Mouse (Mus musculus) C2C12 (cell line): ENCODE measurements around the gene Tnni1. TPM values are rescaled to one million over a fixed set of nuclear protein-coding genes. Genes with fewer than 3 reads are reported as not detected.
A peak's percentile ranks its signal among the peaks of the same experiment; 100 is the strongest.

Experiments
- H3K27me3 ChIP-seq: one replicate; pipeline ENCODE4 v1.6.1; 2011; ENCODE audit not compliant: control insufficient read depth, insufficient read depth, insufficient read length
- H3K36me3 ChIP-seq: one replicate; pipeline ENCODE4 v1.6.1; 2011; ENCODE audit not compliant: control insufficient read depth, insufficient read depth
- H3K4me3 ChIP-seq: one replicate; pipeline ENCODE4 v1.5.1; 2011; ENCODE audit warnings: mild to moderate bottlenecking, control low read depth; ENCODE audit not compliant: poor library complexity, insufficient read depth, severe bottlenecking
- H3K79me2 ChIP-seq: one replicate; pipeline ENCODE4 v1.6.1; 2011; ENCODE audit not compliant: control insufficient read depth, insufficient read depth
- H3K79me3 ChIP-seq: one replicate; pipeline ENCODE4 v1.6.1; 2011; ENCODE audit warnings: low read depth, control low read depth
- H3ac ChIP-seq: one replicate; pipeline ENCODE3; 2011; ENCODE audit warnings: low read depth; ENCODE audit not compliant: control insufficient read depth, insufficient read length
- CEBPB ChIP-seq: IDR thresholded peaks from one replicate; pipeline ENCODE4 v1.6.1; 2011; ENCODE audit warnings: low read depth, mild to moderate bottlenecking, control low read depth, moderate library complexity
- CTCF ChIP-seq: IDR thresholded peaks from one replicate; pipeline ENCODE4 v1.5.1; 2011; ENCODE audit not compliant: control insufficient read depth, insufficient read depth, insufficient read length
- FOSL1 ChIP-seq: IDR thresholded peaks from one replicate; pipeline ENCODE4 v1.8.0; 2011; ENCODE audit warnings: mild to moderate bottlenecking, low read length; ENCODE audit not compliant: poor library complexity, insufficient read depth, severe bottlenecking
- MAX ChIP-seq: IDR thresholded peaks from one replicate; pipeline ENCODE4 v1.6.1; 2011; ENCODE audit warnings: mild to moderate bottlenecking, control low read depth
- MYOD1 ChIP-seq: IDR thresholded peaks from one replicate; pipeline ENCODE4 v1.6.1; 2011; ENCODE audit warnings: low read depth; ENCODE audit not compliant: control insufficient read depth, insufficient read length
- MYOG ChIP-seq: IDR thresholded peaks from one replicate; pipeline ENCODE4 v1.6.1; 2011; ENCODE audit not compliant: control insufficient read depth, insufficient read length; ENCODE audit errors: extremely low read depth
- USF1 ChIP-seq: IDR thresholded peaks from one replicate; pipeline ENCODE4 v1.6.1; 2011; ENCODE audit warnings: low read depth, mild to moderate bottlenecking, control low read depth, moderate library complexity
- polyA plus RNA-seq: library from polyadenylated mRNA; unstranded; fragments of >200 nt; fragmentation: generic; extraction: Trizol; gene quantifications from one replicate; pipeline ENCODE4 v1.2.1, GENCODE M21; 2012; ENCODE audit warnings: missing spikeins

The Tnni1 gene
- polyA plus RNA-seq, 1 experiment: 44.6 TPM

- Histone ChIP-seq H3K79me3 (peaks cover 50% of the 10 kb centered on the region), H3K36me3 (peaks cover 41% of the 10 kb centered on the region), H3K4me3 (peak overlapping the region; percentile 28), H3K79me2 (peaks cover 94% of the 10 kb centered on the region), H3K27me3 (no peaks in the 10 kb centered on the region), H3ac (no peak overlapping the region)
- peak; percentile 66 for TF ChIP-seq CTCF
- TF ChIP-seq MAX: no peak
Measured at GRCm38 (mm10) chr1:135847139-135847562, 67.9 kb downstream of the Tnni1 start.

GRCm38 (mm10) chr1:135847611-135848351 lies 68.5 kb downstream of the Tnni1 start:
- peak overlapping the region; percentile 42 for H3ac ChIP-seq
- peaks cover 50% of the 10 kb centered on the region for H3K79me3 ChIP-seq
- TF ChIP-seq FOSL1 (no peak), CTCF (no peak), MYOG (no peak), MYOD1 (no peak), USF1 (no peak), MAX (no peak), CEBPB (no peak)
- peaks cover 92% of the 10 kb centered on the region for H3K79me2 ChIP-seq
- H3K36me3 ChIP-seq: peaks cover 45% of the 10 kb centered on the region
- no peaks in the 10 kb centered on the region for H3K27me3 ChIP-seq
- H3K4me3 ChIP-seq: peak overlapping the region; percentile 28

DNA sequence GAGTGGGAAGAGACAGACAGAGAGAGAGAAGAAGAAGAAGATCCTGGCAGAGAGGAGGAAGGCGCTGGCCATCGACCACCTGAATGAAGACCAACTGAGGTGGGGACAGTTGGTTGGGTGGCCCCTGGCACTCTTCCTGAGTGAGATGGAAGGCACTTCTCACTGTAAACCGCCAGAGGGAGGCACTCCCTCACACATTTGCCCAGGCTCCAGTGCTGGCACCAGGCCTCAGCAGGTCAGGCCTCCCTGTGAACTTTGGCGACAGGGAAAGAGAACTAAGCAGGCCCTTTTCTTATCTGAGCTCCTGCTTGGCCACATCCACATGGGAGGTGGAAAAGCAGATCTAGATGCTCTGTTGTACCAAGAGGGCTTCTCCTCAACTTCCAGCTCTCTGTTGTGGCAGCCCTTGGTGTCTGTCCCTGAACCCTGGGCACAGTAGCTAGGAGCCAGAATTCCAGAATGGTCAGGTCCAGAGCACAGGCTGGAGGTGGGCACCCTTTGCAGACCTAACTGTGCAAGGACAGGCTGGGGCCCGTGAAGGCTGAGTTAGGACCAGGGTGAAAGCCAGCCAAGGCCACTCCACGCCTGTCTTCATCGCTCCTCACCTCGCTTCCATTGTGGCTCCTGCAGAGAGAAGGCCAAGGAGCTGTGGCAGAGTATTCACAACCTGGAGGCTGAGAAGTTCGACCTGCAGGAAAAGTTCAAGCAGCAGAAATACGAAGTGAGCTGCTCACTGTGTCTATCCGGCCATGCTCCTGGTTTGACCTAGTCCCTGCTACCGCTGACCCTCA lies 71.7 kb downstream of the Tnni1 start:
- peaks cover 33% of the 10 kb centered on the region for H3K79me3 ChIP-seq
- peaks cover 68% of the 10 kb centered on the region for H3K79me2 ChIP-seq
- peaks cover 54% of the 10 kb centered on the region for H3K36me3 ChIP-seq
- H3ac ChIP-seq: peak overlapping the region; percentile 51
- TF ChIP-seq FOSL1 (no peak), MAX (no peak), MYOD1 (no peak), CTCF (peak; percentile 53), MYOG (no peak)
- H3K27me3 ChIP-seq: no peaks in the 10 kb centered on the region
- H3K4me3 ChIP-seq: no peak overlapping the region

DNA sequence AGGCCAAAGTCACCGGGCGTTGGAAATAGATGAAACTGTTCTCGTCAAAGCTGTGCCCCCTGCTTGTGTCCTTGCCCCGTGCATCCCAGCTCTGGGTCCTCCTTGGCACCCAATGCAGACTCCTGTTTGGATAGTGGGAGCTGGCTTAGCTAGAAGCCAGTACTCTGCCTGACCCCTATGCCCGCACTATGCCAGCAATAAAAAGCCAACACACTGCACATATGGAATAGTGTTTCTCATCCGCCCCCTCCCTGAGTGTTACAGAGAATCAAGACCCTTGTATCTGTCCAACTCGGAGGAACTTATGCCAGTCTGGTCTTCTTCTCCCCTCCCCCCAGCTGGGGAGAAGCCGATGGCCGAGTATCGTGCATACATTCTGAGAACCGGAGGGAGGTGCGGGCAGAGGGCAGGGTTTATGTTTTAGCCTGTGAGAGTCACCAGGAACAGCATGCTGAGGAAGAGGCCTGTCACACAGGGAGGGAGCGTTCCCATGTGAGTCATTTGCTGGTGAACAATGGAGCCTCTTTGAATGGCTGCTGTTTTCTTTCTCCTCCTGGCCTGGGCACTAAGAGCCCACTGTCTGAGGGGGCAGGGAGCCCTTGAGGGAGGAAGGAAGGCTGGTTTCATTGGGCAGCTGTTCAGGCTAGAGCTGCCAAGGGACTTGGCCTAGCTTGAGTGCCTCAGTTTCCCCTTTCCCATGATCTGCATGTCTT lies 73.0 kb downstream of the Tnni1 start:
- TF ChIP-seq MAX: peak; percentile 91
- peak; percentile 61 for TF ChIP-seq MYOD1
- TF ChIP-seq USF1: no peak
- TF ChIP-seq MYOG: no peak
- Histone ChIP-seq H3K4me3 (no peak overlapping the region), H3K27me3 (no peaks in the 10 kb centered on the region)

GRCm38 (mm10) chr1:135853200-135853599 lies 74.0 kb downstream of the Tnni1 start:
- Histone ChIP-seq H3ac (no peak overlapping the region), H3K27me3 (no peaks in the 10 kb centered on the region), H3K79me3 (peaks cover 13% of the 10 kb centered on the region), H3K4me3 (no peak overlapping the region), H3K79me2 (peaks cover 45% of the 10 kb centered on the region), H3K36me3 (peaks cover 46% of the 10 kb centered on the region)
- TF ChIP-seq CTCF (no peak), MYOG (no peak), MYOD1 (no peak), MAX (no peak), CEBPB (no peak), FOSL1 (no peak), USF1 (no peak)

More for the DNA sequence above, 73.0 kb downstream of the Tnni1 start:
- Histone ChIP-seq H3K79me3 (peaks cover 22% of the 10 kb centered on the region), H3ac (peak overlapping the region; percentile 48), H3K79me2 (peaks cover 55% of the 10 kb centered on the region), H3K36me3 (peaks cover 54% of the 10 kb centered on the region)
